Mouse (Mus musculus): Measurements from ENCODE around the gene Pelo.

Gene Pelo

GRCm38 (mm10) chr13:115096965-115097364 is 7.0 kb upstream of the Pelo start:
- no peak for DNase-seq (ENCODE audit: low spot score)

GRCm38 (mm10) chr13:115096216-115096615 is 6.2 kb upstream of the Pelo start:
- DNase-seq (ENCODE audit: low spot score): no peak

DNA sequence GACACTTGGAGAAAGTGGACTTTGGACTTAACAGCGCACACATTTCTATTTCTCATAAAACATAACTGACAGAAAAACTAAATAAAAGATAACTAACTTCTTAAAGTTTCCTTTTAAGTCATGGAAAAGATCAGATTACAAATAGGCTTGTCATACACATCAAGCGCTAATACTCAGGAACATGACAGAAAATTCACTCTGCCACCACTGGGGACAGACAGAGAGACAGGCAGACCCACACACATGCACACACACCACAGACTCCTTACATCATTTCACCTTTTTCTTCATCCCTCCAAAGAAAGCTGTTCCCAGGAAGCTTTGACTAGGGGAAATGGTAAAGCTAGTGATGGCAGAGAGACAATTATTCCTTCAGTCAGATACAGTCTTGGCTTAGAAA is 5.4 kb upstream of the Pelo start:
- no peak for DNase-seq (ENCODE audit: low spot score)

- no peak for DNase-seq (ENCODE audit: low spot score)
Observed at GRCm38 (mm10) chr13:115091511-115091910, 1.5 kb upstream of the Pelo start.

DNA sequence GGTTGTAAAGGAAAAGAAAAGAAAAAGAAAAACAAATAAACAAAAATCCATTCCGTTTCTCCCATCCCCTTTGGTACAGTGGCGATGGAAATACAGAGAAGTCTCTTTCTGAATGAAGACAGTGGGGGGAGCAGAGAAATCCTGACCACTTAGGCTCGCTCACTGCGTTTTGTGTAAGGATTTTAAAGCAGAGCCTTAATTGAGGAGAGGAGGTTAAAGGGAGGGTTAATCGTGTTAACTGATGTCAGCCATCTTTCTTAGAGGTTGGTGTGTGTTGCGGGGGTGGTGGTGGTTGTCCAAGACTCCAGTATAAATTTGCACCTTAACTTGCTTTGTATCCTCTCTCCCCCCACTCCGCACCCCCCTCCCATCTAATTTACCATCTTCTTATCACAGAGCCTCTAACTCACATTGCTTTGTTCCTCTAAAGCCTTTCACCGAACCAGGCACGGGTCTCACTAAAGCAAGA is 1.0 kb upstream of the Pelo start:
- no peak for DNase-seq (ENCODE audit: low spot score)

GRCm38 (mm10) chr13:115089395-115090025 is 476 bp downstream of the Pelo start:
- peak; percentile 20 for DNase-seq (ENCODE audit: low spot score)

- no peak for DNase-seq (ENCODE audit: low spot score)
Observed at GRCm38 (mm10) chr13:115089020-115089394, 979 bp downstream of the Pelo start.

GRCm38 (mm10) chr13:115085974-115086373 is 4.0 kb downstream of the Pelo start:
- DNase-seq (ENCODE audit: low spot score): no peak

GRCm38 (mm10) chr13:115082339-115082738 is 7.6 kb downstream of the Pelo start:
- DNase-seq (ENCODE audit: low spot score): no peak

DNA sequence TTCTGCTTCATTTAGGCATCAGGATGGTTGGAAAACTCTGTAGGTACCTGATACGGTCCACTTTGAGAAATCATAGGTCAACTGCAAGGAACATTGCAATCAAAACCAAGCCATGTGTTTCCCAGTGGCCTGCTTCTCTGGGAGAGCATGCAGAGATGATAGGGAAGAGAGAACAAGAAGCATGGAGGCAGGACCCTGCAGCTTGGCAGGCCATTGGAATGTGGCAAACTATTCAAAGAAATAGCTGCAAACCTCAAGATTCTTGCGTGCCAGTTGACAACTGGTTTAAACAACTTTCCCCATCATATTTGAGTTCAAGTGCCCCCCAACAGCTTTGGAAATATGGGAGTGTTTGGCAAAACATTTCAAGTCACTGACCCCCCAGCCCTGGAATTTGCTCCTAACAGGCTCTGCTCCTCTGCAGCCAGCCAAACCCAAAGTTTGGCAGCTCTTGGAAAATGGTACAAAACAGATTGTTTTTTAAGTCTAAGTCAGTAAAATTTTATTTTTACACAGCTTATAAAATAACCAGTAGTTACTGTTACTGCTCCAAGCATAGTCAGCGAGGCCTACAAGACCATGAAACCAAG is 9.9 kb downstream of the Pelo start:
- no peak for DNase-seq (ENCODE audit: low spot score)

- DNase-seq (ENCODE audit: low spot score): no peak
Observed at GRCm38 (mm10) chr13:115078997-115079685, 10.8 kb downstream of the Pelo start.

GRCm38 (mm10) chr13:115077346-115078134 is 12.4 kb downstream of the Pelo start:
- no peak for DNase-seq (ENCODE audit: low spot score)

DNA sequence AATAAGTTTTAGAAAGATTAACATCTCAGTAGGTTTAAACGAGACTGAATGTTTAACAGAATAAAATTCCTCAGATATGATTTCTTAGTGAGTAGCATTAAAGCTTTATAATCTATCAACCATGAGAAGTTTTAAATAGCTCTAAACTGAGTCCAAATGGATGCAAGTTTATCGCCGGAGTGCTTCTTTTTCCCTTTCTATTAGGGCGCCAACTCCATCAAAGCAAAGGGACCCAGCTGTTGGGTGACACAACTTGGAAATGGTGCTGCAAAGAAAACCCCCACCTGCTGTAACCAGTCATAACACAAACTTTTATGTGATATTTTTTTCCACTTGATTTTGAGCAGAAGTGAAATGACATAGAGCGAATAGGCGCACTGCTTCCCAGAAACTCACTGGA is 17.6 kb downstream of the Pelo start:
- no peak for DNase-seq (ENCODE audit: low spot score)

DNA sequence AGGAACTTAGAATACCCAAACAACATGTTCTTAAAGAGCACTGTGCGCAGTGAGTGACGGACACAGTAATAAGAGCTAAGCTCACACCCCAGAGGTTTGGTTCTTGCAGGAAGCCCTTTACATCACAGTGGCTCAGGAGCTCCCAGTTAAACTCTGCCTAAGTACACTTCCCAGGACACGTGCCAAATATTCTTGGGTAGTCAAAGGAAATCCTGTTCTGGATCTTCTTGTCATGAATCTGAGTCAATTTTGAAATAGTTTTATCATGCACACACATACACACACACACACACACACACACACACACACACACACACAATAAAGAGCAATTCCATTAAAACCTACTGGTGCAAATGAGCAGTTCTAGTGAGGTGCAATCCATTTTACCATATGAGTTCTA is 18.6 kb downstream of the Pelo start:
- DNase-seq (ENCODE audit: low spot score): no peak

- DNase-seq (ENCODE audit: low spot score): no peak
Observed at GRCm38 (mm10) chr13:115067968-115068330, 22.0 kb downstream of the Pelo start.

DNA sequence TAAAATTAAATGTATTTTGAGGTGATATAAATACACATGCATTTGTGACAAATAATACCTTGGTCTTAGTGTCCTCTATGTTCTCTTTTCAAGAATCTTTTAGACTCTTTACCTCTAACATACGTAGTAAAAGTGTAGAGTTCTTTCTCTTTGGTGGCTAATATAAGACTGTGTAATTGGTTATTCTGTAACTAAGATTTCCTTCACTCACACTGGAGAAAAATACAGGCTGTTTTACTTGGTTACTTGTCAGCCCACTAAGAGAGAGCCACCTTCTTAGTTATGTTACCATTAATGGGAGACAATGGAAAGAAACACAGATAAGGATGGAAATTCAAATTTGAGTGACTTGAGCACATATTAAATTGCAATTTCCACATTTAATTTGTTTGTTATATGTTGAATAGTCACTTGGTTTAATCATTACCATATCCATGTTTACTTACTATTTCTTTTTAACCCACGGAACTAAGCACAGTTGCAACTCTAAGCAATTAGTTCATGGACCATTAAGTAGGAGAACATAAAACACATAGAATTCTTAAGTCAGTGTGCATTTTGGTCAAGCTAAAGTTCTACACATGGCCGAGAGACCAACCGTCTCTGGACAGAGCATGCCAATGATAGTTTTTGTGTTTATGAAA is 22.5 kb downstream of the Pelo start:
- DNase-seq (ENCODE audit: low spot score): no peak

GRCm38 (mm10) chr13:115057555-115057954 is 32.4 kb downstream of the Pelo start:
- no peak for DNase-seq (ENCODE audit: low spot score)

GRCm38 (mm10) chr13:115054783-115055182 is 35.2 kb downstream of the Pelo start:
- DNase-seq (ENCODE audit: low spot score): no peak

DNA sequence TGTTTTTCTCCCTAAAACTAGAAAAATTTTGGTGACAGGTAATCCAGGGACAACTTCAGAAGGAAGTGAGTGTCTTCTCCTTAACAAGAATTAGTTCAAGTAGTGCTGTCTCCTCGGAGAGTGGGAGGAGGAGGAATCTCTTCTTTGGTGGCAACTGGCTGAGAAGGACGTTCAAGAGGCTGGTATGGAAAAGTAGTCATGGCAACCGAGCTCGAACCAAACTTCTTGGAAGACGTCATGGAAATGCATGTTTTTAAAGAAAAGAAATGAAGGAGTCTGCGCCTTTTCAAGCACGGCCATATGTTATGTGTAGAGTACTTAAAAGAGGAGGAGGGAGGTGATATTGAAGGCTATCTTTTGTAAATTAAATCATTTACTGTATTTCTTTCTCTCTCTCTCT is 37.4 kb downstream of the Pelo start:
- no peak for DNase-seq (ENCODE audit: low spot score)

- DNase-seq (ENCODE audit: low spot score): no peak
Observed at GRCm38 (mm10) chr13:115050660-115051559, 39.1 kb downstream of the Pelo start.

GRCm38 (mm10) chr13:115042652-115043051 is 47.3 kb downstream of the Pelo start:
- DNase-seq (ENCODE audit: low spot score): no peak

Data from testis, postnatal 14 days (tissue).